Mouse (Mus musculus) bone marrow macrophage, adult 2 months (primary cell): ENCODE measurements around the gene Upk2.

Experiments
- CTCF ChIP-seq: IDR thresholded peaks from 2 replicates; pipeline ENCODE4 v1.5.1; 2012; ENCODE audit warnings: low read depth, mild to moderate bottlenecking, low read length, moderate library complexity
- POLR2A ChIP-seq: IDR thresholded peaks from 2 replicates; pipeline ENCODE4 v1.6.1; 2012; ENCODE audit warnings: mild to moderate bottlenecking, low read depth, low read length, borderline replicate concordance

- TF ChIP-seq CTCF (no peak), POLR2A (no peak)
Observed at GRCm38 (mm10) chr9:44490086-44490967, 35.6 kb upstream of the Upk2 start.
